Mouse (Mus musculus) bone marrow macrophage, adult 2 months (primary cell): ENCODE data around the gene Zfp775.

Experiments used
- CTCF ChIP-seq: IDR thresholded peaks from 2 replicates; pipeline ENCODE4 v1.5.1; 2012; ENCODE audit warnings: low read depth, mild to moderate bottlenecking, low read length, moderate library complexity
- POLR2A ChIP-seq: IDR thresholded peaks from 2 replicates; pipeline ENCODE4 v1.6.1; 2012; ENCODE audit warnings: mild to moderate bottlenecking, low read depth, low read length, borderline replicate concordance

GRCm38 (mm10) chr6:48623460-48623859, 21.6 kb downstream of the Zfp775 start:
- no peak for TF ChIP-seq CTCF
- no peak for TF ChIP-seq POLR2A
